Mouse (Mus musculus): ENCODE measurements around the gene Sppl3. TPM values are rescaled to one million over a fixed set of nuclear protein-coding genes. Genes with fewer than 3 reads are reported as not detected.

Gene Sppl3
- polyA plus RNA-seq, 1 experiment = 57.0 TPM

DNA sequence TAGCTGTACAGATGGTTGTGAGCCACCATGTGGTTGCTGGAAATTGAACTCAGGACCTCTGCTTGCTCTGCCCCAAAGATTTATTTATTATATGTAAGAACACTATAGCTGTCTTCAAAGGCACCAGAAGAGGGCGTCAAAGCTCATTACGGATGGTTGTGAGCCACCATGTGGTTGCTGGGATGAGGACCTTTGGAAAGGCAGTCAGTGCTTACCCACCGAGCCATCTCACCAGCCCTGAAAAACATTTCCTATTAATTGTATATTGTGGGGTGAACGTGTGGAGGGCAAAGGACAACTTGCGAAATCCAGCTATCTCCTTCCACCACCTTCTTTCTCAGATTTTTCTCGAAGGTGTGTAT lies 32.1 kb upstream of the Sppl3 start:
- WGBS = 9% methylated on average over 6 of the region's 6 CpGs
- H3K36me3 ChIP-seq (ENCODE audit: control insufficient read depth, insufficient read depth, low read length) = no peaks in the 10 kb centered on the region; the same call in 1 of the 2 replicates
- no peak overlapping the region for H3K27ac ChIP-seq (ENCODE audit: insufficient read depth, low read depth, low read length)
- TF ChIP-seq CTCF (conservative IDR thresholded peaks at IDR 0.05; ENCODE audit: insufficient read depth, insufficient read length, low read depth, low read length) (peak; percentile 44), POLR2A (IDR thresholded peaks at IDR 0.05; ENCODE audit: low read depth, low read length) (no peak)
- H3K27me3 ChIP-seq (replicated peaks; ENCODE audit: control insufficient read depth, insufficient read depth, low read length) = no peaks in the 10 kb centered on the region
- H3K4me1 ChIP-seq (ENCODE audit: control insufficient read depth, insufficient read depth, low read length) = peaks cover 2% of the 10 kb centered on the region; the same call in 1 of the 2 replicates
- no peak overlapping the region for H3K4me3 ChIP-seq (ENCODE audit: insufficient read depth, low read depth, low read length)
- peak; percentile 46 for DNase-seq

DNA sequence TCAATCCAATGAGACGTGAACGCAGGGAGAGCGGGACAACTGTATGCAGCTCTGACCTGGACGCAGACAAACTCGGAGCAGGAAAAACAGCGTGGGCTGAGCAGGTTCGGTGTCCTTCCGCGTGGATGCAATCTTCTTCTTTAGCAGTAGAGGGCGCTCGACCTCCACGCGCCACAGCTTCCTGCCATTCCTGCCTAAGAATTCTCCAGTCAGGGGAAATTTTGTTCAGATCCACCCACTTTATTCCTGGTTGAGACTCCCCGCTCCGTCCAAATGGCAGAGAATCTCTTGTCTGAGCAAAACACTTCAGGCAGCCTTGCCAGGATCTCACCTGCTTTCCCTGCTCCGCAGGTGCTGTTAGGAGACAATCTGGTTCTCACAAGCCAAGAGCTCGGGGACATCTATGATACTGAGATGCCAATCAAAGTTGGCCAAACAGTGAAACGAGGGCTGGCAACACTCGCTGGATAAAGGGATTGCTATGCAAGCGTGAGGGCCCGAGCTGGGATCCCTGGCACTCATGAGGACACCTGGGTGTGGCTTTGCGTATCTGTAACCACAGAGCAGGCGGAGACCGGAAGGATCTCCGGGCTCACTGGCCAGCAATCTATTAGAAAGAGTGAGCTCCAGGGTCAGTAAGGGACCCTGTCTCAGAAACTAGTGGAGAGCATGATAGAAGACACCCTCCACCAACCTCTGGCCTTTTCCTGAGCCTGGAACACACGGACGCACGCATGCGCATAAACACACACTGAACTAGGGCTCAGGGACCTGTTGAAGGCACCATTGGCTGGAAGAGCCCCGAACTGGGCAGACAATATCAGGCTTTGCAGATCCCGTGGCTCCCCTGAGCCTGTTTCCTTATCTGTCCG lies 31.5 kb upstream of the Sppl3 start:
- Histone ChIP-seq H3K36me3 (ENCODE audit: control insufficient read depth, insufficient read depth, low read length) (no peaks in the 10 kb centered on the region; the same call in 1 of the 2 replicates), H3K4me3 (ENCODE audit: insufficient read depth, low read depth, low read length) (peak overlapping the region; percentile 4), H3K27ac (ENCODE audit: insufficient read depth, low read depth, low read length) (no peak overlapping the region), H3K27me3 (replicated peaks; ENCODE audit: control insufficient read depth, insufficient read depth, low read length) (no peaks in the 10 kb centered on the region), H3K4me1 (ENCODE audit: control insufficient read depth, insufficient read depth, low read length) (no peaks in the 10 kb centered on the region; the same call in 1 of the 2 replicates)
- DNase-seq = peak; percentile 82
- 21% methylated on average over 32 of the region's 32 CpGs for WGBS
- TF ChIP-seq CTCF (conservative IDR thresholded peaks at IDR 0.05; ENCODE audit: insufficient read depth, insufficient read length, low read depth, low read length) = peak; percentile 96
- no peak for TF ChIP-seq POLR2A (IDR thresholded peaks at IDR 0.05; ENCODE audit: low read depth, low read length)

DNA sequence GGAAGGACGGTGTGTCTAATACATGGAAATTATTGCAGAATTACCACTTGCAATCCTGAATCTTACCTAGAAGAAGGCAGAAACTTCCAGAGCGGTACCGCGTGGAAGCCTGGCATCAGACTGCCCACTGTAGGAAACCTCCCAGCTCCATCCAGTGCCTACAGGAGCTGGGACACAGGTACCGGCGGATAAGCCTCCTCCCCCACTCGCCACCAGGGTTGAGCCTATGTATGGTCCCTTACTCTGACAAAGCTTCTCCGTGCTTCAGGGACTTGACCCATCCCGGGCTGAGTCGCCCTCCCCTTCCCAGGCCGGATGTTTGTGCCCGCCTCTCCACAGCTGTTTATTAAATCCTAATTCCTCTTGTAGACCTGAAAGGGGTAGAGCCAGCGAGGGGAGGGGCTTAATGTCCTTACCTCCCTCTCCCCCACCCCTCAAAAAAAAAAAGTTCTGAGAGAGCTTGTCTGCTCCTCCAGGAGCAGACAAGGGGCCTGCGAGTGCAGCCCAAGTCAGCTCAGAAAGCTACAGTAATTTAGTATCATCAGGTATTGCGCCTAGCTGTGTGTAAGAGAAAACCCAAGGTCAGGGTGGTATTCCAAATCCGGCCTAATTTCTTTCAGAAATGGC lies 30.7 kb upstream of the Sppl3 start:
- H3K27ac ChIP-seq (ENCODE audit: insufficient read depth, low read depth, low read length) = no peak overlapping the region
- no peaks in the 10 kb centered on the region for H3K27me3 ChIP-seq (replicated peaks; ENCODE audit: control insufficient read depth, insufficient read depth, low read length)
- H3K4me3 ChIP-seq (ENCODE audit: insufficient read depth, low read depth, low read length) = peak overlapping the region; percentile 4; the same call in 1 of the 2 replicates
- DNase-seq = no peak
- H3K36me3 ChIP-seq (ENCODE audit: control insufficient read depth, insufficient read depth, low read length) = no peaks in the 10 kb centered on the region
- TF ChIP-seq CTCF (conservative IDR thresholded peaks at IDR 0.05; ENCODE audit: insufficient read depth, insufficient read length, low read depth, low read length) (no peak), POLR2A (IDR thresholded peaks at IDR 0.05; ENCODE audit: low read depth, low read length) (peak; percentile 6)
- 48% methylated on average over 16 of the region's 16 CpGs for WGBS
- no peaks in the 10 kb centered on the region; the same call in 1 of the 2 replicates for H3K4me1 ChIP-seq (ENCODE audit: control insufficient read depth, insufficient read depth, low read length)

DNA sequence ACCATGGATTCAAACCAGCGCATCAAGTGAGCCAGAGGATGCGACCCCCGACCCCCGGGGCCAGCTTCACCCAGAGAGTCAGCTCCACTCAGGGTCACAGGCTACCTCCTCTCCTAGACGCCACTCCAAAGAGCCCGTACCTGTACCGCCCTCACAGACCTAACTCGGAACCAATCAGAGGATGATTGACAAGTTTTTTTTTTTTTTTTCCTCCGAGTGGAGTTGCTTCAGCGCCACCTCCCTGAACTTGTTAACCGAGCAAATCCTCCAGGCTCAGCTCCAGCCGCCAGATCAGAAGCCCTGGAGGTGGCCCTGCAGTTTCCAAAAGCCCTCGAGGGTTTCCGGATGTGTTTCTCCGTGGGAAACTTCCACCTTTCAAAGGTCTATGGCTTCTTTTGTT lies 28.9 kb upstream of the Sppl3 start:
- H3K4me3 ChIP-seq (ENCODE audit: insufficient read depth, low read depth, low read length) = no peak overlapping the region
- H3K36me3 ChIP-seq (ENCODE audit: control insufficient read depth, insufficient read depth, low read length) = no peaks in the 10 kb centered on the region
- 72% methylated on average over 15 of the region's 15 CpGs for WGBS
- TF ChIP-seq POLR2A (IDR thresholded peaks at IDR 0.05; ENCODE audit: low read depth, low read length) (no peak), CTCF (conservative IDR thresholded peaks at IDR 0.05; ENCODE audit: insufficient read depth, insufficient read length, low read depth, low read length) (no peak)
- H3K27me3 ChIP-seq (replicated peaks; ENCODE audit: control insufficient read depth, insufficient read depth, low read length) = no peaks in the 10 kb centered on the region
- no peaks in the 10 kb centered on the region; the same call in 1 of the 2 replicates for H3K4me1 ChIP-seq (ENCODE audit: control insufficient read depth, insufficient read depth, low read length)
- DNase-seq = no peak
- no peak overlapping the region for H3K27ac ChIP-seq (ENCODE audit: insufficient read depth, low read depth, low read length)

DNA sequence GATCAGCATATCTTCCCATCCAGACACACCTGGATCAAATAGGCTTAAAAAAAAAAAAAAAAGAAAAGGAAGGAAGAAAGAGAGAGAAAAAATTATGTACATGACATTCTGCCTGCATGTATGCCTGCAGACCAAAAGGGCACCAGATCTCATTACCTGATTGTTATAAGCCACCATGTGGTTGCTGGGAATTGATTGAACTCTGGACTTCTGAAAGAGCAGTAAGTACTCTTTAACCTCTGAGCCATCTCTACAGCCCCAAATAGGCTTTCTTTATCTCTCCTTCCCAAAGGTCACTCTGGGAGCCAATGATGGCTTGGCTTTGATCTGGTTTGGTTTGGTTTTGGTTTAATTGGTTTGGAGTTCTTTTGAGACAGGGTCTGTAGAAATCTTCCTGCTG lies 25.9 kb upstream of the Sppl3 start:
- Histone ChIP-seq H3K27me3 (replicated peaks; ENCODE audit: control insufficient read depth, insufficient read depth, low read length) (no peaks in the 10 kb centered on the region), H3K36me3 (ENCODE audit: control insufficient read depth, insufficient read depth, low read length) (no peaks in the 10 kb centered on the region), H3K27ac (ENCODE audit: insufficient read depth, low read depth, low read length) (no peak overlapping the region), H3K4me1 (ENCODE audit: control insufficient read depth, insufficient read depth, low read length) (no peaks in the 10 kb centered on the region), H3K4me3 (ENCODE audit: insufficient read depth, low read depth, low read length) (no peak overlapping the region)
- TF ChIP-seq POLR2A (IDR thresholded peaks at IDR 0.05; ENCODE audit: low read depth, low read length) (no peak), CTCF (conservative IDR thresholded peaks at IDR 0.05; ENCODE audit: insufficient read depth, insufficient read length, low read depth, low read length) (no peak)
- no peak for DNase-seq

DNA sequence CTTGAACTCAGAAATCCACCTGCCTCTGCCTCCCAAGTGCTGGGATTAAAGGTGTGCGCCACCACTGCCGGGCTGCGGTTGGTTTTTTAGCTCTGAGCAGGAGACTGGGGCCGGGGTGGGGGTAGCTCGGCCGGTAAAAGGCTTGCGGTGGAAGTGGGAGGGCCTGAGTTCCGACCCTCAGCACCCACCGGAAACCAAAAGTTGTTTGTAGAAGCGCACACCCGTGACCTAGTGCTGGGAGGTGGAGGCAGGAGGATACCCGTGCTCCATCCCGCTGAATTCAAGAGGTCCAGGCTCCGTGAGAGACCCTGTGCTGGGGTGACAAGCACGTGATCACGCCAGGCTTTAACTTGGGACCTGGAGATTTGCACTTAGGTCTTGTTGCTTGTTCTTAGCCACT lies 14.5 kb upstream of the Sppl3 start:
- Histone ChIP-seq H3K4me1 (ENCODE audit: control insufficient read depth, insufficient read depth, low read length) (no peaks in the 10 kb centered on the region), H3K27ac (ENCODE audit: insufficient read depth, low read depth, low read length) (no peak overlapping the region), H3K4me3 (ENCODE audit: insufficient read depth, low read depth, low read length) (no peak overlapping the region), H3K36me3 (ENCODE audit: control insufficient read depth, insufficient read depth, low read length) (no peaks in the 10 kb centered on the region), H3K27me3 (replicated peaks; ENCODE audit: control insufficient read depth, insufficient read depth, low read length) (no peaks in the 10 kb centered on the region)
- no peak for DNase-seq
- TF ChIP-seq CTCF (conservative IDR thresholded peaks at IDR 0.05; ENCODE audit: insufficient read depth, insufficient read length, low read depth, low read length) = no peak
- WGBS = 79% methylated on average over 16 of the region's 16 CpGs

DNA sequence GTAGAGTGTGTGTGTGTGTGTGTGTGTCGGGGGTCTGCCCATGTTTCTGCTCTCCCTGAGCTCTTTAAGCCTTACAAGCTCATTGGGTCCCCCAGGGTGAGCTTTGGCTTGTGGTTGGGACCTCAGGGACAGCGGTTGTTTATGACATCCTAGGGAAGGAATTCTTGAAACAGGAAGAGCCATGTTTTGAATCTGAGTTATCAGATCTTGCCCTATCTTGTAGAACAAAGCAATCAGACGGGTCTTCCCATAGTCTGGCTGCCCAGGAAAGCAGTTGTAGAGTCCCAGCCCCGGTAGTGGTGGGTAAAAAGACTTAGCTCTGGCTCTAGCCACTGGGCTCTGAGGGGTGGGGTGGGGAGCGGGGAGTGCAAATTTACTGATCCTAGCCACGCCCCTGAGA lies 13.6 kb upstream of the Sppl3 start:
- Histone ChIP-seq H3K4me1 (ENCODE audit: control insufficient read depth, insufficient read depth, low read length) (no peaks in the 10 kb centered on the region), H3K4me3 (ENCODE audit: insufficient read depth, low read depth, low read length) (no peak overlapping the region), H3K27ac (ENCODE audit: insufficient read depth, low read depth, low read length) (no peak overlapping the region), H3K36me3 (ENCODE audit: control insufficient read depth, insufficient read depth, low read length) (no peaks in the 10 kb centered on the region), H3K27me3 (replicated peaks; ENCODE audit: control insufficient read depth, insufficient read depth, low read length) (no peaks in the 10 kb centered on the region)
- DNase-seq = no peak
- WGBS = 77% methylated on average over 6 of the region's 6 CpGs
- TF ChIP-seq CTCF (conservative IDR thresholded peaks at IDR 0.05; ENCODE audit: insufficient read depth, insufficient read length, low read depth, low read length) = no peak
- TF ChIP-seq POLR2A (IDR thresholded peaks at IDR 0.05; ENCODE audit: low read depth, low read length) = no peak
